9 mouse cellular contexts compared by ENCODE assay signal in the genomic region with DNA sequence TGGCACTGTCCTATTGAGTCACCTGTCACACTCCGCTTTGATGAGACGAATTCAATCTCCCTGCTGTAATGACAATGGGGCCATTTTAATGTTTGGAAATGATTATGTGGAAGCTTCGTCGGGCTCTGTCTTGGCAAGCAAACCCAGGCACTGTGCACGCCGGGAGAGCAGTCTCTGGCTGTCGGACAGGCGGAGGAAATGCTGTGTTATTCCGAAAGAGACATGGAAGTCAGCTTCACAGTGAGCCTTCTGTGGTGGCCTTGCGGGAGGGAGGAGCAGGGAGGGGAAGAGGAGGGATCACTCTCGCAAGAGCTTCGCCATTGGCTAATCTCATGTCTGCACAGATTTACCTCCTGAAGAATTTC.
DNase-seq lines count a peak whose midpoint lies in the region; ATAC-seq and TF ChIP-seq lines count a peak whose summit lies in the region.
"Had no signal": no experiment of that assay in that cellular context is flagged by ENCODE, and none has a peak within 500 bp of the region (broad histone marks: within the 10 kb centered on the region; RNA-seq: fewer than 3 reads in every experiment).

No protein-coding gene starts in this region.

- peak overlapping the region; percentile 88 for H3K27ac ChIP-seq in hindbrain, embryonic 14.5 days
- H3K27ac ChIP-seq: limb, embryonic 12.5 days had no signal

- peak overlapping the region; percentile 53 for H3K9ac ChIP-seq in hindbrain, embryonic 14.5 days
- H3K9ac ChIP-seq: limb, embryonic 12.5 days had no signal

- DNase-seq in brain, embryonic 14.5 days (ENCODE audit: low read depth): peak; percentile 92
- DNase-seq in cerebellum, postnatal 36 days: peak; percentile 44 to 50
- peak; percentile 69 for DNase-seq in hindbrain, embryonic 14.5 days (ENCODE audit: low spot score)
- peak; percentile 52 for DNase-seq in left cerebral cortex, postnatal 4 days
- peak; percentile 69 for DNase-seq in telencephalon, adult 2 months (ENCODE audit: low read depth, low spot score)
- no peak for DNase-seq in urinary bladder, adult 18-20 months (ENCODE audit: low spot score in 2 of 2)
- DNase-seq in gastrocnemius, postnatal 36 days: no peak

- intact Hi-C loops in left cerebral cortex, postnatal 4 days (cut with DNase I): no loop called here
- intact Hi-C loops in gastrocnemius, postnatal 36 days (cut with DNase I): no loop called here

- peaks cover 17% of the 10 kb centered on the region for H3K4me1 ChIP-seq in hindbrain, embryonic 14.5 days (replicated peaks; ENCODE audit: control insufficient read depth, insufficient read depth, low read length)
- H3K4me1 ChIP-seq: limb, embryonic 12.5 days had no signal

- no peak for TF ChIP-seq CTCF in brain, embryonic 14.5 days (IDR thresholded peaks at IDR 0.05; ENCODE audit: borderline replicate concordance, extremely low read depth, insufficient read depth, insufficient read length)

- 22% methylated on average over 12 of the region's 12 CpGs for WGBS in hindbrain, embryonic 14.5 days

- H3K4me3 ChIP-seq in hindbrain, embryonic 14.5 days (replicated peaks; ENCODE audit: low read length): peak overlapping the region; percentile 27
- H3K4me3 ChIP-seq: limb, embryonic 12.5 days had no signal

- peak; percentile 94 for ATAC-seq in hindbrain, embryonic 14.5 days (ENCODE audit: low FRiP score)
- no peak for ATAC-seq in monocyte, adult 5-6 weeks (replicated peaks; ENCODE audit: insufficient number of reproducible peaks, low FRiP score, low TSS enrichment, poor library complexity, severe bottlenecking)

- TF ChIP-seq POLR2A in brain, embryonic 14.5 days (IDR thresholded peaks at IDR 0.05; ENCODE audit: borderline replicate concordance, extremely low read depth, insufficient read depth, insufficient read length, poor library complexity, severe bottlenecking): no peak

- no peaks in the 10 kb centered on the region for H3K27me3 ChIP-seq in hindbrain, embryonic 14.5 days (ENCODE audit: control insufficient read depth, insufficient read depth, low read length)
- H3K27me3 ChIP-seq: limb, embryonic 12.5 days had no signal

- peak overlapping the region; percentile 51 for H3K4me2 ChIP-seq in hindbrain, embryonic 14.5 days (replicated peaks)
- H3K4me2 ChIP-seq: limb, embryonic 12.5 days had no signal

- no peaks in the 10 kb centered on the region for H3K9me3 ChIP-seq in hindbrain, embryonic 14.5 days (ENCODE audit: control insufficient read depth, low read length)
- H3K9me3 ChIP-seq: limb, embryonic 12.5 days had no signal

- no peaks in the 10 kb centered on the region for H3K36me3 ChIP-seq in hindbrain, embryonic 14.5 days (replicated peaks; ENCODE audit: control insufficient read depth, insufficient read depth)
- H3K36me3 ChIP-seq: limb, embryonic 12.5 days had no signal

Comparison
In these comparisons a context has a peak if more than half of its experiments do, and no peak if none do; other contexts are left out.
1. DNase-seq: peak in brain, embryonic 14.5 days (single experiment), cerebellum, postnatal 36 days (2 of 2), hindbrain, embryonic 14.5 days (single experiment), left cerebral cortex, postnatal 4 days (single experiment) and telencephalon, adult 2 months (single experiment); none in urinary bladder, adult 18-20 months (0 of 2) and gastrocnemius, postnatal 36 days (0 of 2).